Mouse (Mus musculus) heart, adult 2 months (tissue): ENCODE measurements around the gene Rsph14. TPM values are rescaled to one million over a fixed set of nuclear protein-coding genes. Genes with fewer than 3 reads are reported as not detected.

Experiments used
- DNase-seq, 2 experiments: peaks; one replicate each; pipeline ENCODE4 v3.0.0; 2021
- H3K27ac ChIP-seq: fragments of 200-600 bp; 2 replicates; pipeline ENCODE4 v1.8.1; 2022
- H3K27me3 ChIP-seq: fragments of 200-500 bp; 2 replicates; pipeline ENCODE4 v1.6.1; 2012; ENCODE audit warnings: mild to moderate bottlenecking, low read length, inconsistent platforms, mixed read lengths; ENCODE audit not compliant: control insufficient read depth, insufficient read depth
- H3K36me3 ChIP-seq: fragments of 200-500 bp; 2 replicates; pipeline ENCODE4 v1.6.1; 2012; ENCODE audit warnings: low read length, inconsistent platforms; ENCODE audit not compliant: control insufficient read depth, insufficient read depth
- H3K4me1 ChIP-seq: fragments of 200-500 bp; 2 replicates; pipeline ENCODE4 v1.6.1; 2011; ENCODE audit warnings: low read length; ENCODE audit not compliant: control insufficient read depth, insufficient read depth
- H3K4me3 ChIP-seq: fragments of 200-600 bp; 2 replicates; pipeline ENCODE4 v1.8.1; 2022
- H3K79me2 ChIP-seq: fragments of 200-500 bp; replicated peaks from 2 replicates; pipeline ENCODE4 v1.6.1; 2012; ENCODE audit warnings: mild to moderate bottlenecking, inconsistent platforms, low read length, moderate library complexity, mixed read lengths; ENCODE audit not compliant: control insufficient read depth, insufficient read depth
- H3K9ac ChIP-seq: fragments of 200-500 bp; 2 replicates; pipeline ENCODE4 v1.6.1; 2012; ENCODE audit warnings: low read depth, mild to moderate bottlenecking, control low read depth, inconsistent platforms, low read length, mixed read lengths
- CTCF ChIP-seq: fragments of 200-600 bp; IDR thresholded peaks from 2 replicates; pipeline ENCODE4 v1.8.1; 2022; ENCODE audit warnings: antibody characterized with exemption, mild to moderate bottlenecking, moderate library complexity
- EP300 ChIP-seq: fragments of 200-500 bp; IDR thresholded peaks from 2 replicates; pipeline ENCODE4 v1.6.1; 2011; ENCODE audit warnings: low read depth, low read length, control low read depth; ENCODE audit not compliant: insufficient read depth
- POLR2A ChIP-seq: fragments of 200-500 bp; IDR thresholded peaks from 2 replicates; pipeline ENCODE4 v1.6.1; 2011; ENCODE audit warnings: mild to moderate bottlenecking, low read depth, low read length, control low read depth; ENCODE audit not compliant: insufficient read depth
- WGBS: fragments of 180-500 bp; shearing (Covaris S2); methylation state at CpG from one replicate; pipeline ENCODE4 v1.1.7; 2018; 5-methylcytosine and 5-hydroxymethylcytosine counted together
- intact Hi-C: fragments of 180-260 bp; cut with DNase I; formaldehyde crosslinking; loops from one replicate; pipeline ENCODE4 v1.15.1; 2025
- polyA plus RNA-seq: library from polyadenylated mRNA; depleted of rRNA; stranded (reverse); fragments of >200 nt; gene quantifications from 2 replicates; pipeline ENCODE4 v1.2.3, GENCODE M21; 2012
- total RNA-seq, 2 experiments: library from RNA; stranded (reverse); gene quantifications; 2 replicates each; pipeline ENCODE4 v1.2.3; 2021

Rsph14 gene
- total and polyA plus RNA-seq, 3 experiments: 0.86 TPM; not detected in 2

GRCm38 (mm10) chr10:75031345-75032114 is 856 bp downstream of the Rsph14 start:
- no peak for DNase-seq
- Histone ChIP-seq H3K9ac (no peak overlapping the region), H3K27ac (no peak overlapping the region), H3K4me3 (no peak overlapping the region), H3K27me3 (no peaks in the 10 kb centered on the region; the same call in 1 of the 2 replicates), H3K36me3 (no peaks in the 10 kb centered on the region), H3K79me2 (no peaks in the 10 kb centered on the region), H3K4me1 (no peaks in the 10 kb centered on the region)
- TF ChIP-seq CTCF: no peak
- no peak for TF ChIP-seq POLR2A
- TF ChIP-seq EP300: no peak
- 54% methylated on average over 5 of the region's 5 CpGs for WGBS
- intact Hi-C loops: no loop called here

- H3K27ac ChIP-seq: no peak overlapping the region
- H3K36me3 ChIP-seq: no peaks in the 10 kb centered on the region
- H3K27me3 ChIP-seq: no peaks in the 10 kb centered on the region; the same call in 1 of the 2 replicates
- no peaks in the 10 kb centered on the region for H3K4me1 ChIP-seq
- no peak overlapping the region for H3K4me3 ChIP-seq
- 62% methylated on average over 3 of the region's 3 CpGs for WGBS
- TF ChIP-seq EP300 (no peak), CTCF (no peak), POLR2A (no peak)
- no peaks in the 10 kb centered on the region for H3K79me2 ChIP-seq
- no peak overlapping the region for H3K9ac ChIP-seq
- intact Hi-C loops: no loop called here
- no peak for DNase-seq
Observed at GRCm38 (mm10) chr10:75030234-75030633, 2.2 kb downstream of the Rsph14 start.

GRCm38 (mm10) chr10:75029677-75030076 is 2.7 kb downstream of the Rsph14 start:
- DNase-seq: no peak
- no peak overlapping the region for H3K9ac ChIP-seq
- TF ChIP-seq CTCF: no peak
- TF ChIP-seq EP300: no peak
- TF ChIP-seq POLR2A: no peak
- H3K27me3 ChIP-seq: no peaks in the 10 kb centered on the region; the same call in 1 of the 2 replicates
- no peaks in the 10 kb centered on the region for H3K36me3 ChIP-seq
- intact Hi-C loops: no loop called here
- H3K4me1 ChIP-seq: no peaks in the 10 kb centered on the region
- no peak overlapping the region for H3K27ac ChIP-seq
- WGBS: 90% methylated on average over 3 of the region's 3 CpGs
- no peak overlapping the region for H3K4me3 ChIP-seq
- no peaks in the 10 kb centered on the region for H3K79me2 ChIP-seq

GRCm38 (mm10) chr10:75028743-75029142 is 3.6 kb downstream of the Rsph14 start:
- intact Hi-C loops: no loop called here
- H3K36me3 ChIP-seq: no peaks in the 10 kb centered on the region
- H3K9ac ChIP-seq: no peak overlapping the region
- DNase-seq: no peak
- H3K4me3 ChIP-seq: no peak overlapping the region
- no peaks in the 10 kb centered on the region for H3K27me3 ChIP-seq
- H3K79me2 ChIP-seq: no peaks in the 10 kb centered on the region
- 60% methylated on average over 8 of the region's 8 CpGs for WGBS
- no peak for TF ChIP-seq POLR2A
- TF ChIP-seq EP300: no peak
- TF ChIP-seq CTCF: no peak
- H3K27ac ChIP-seq: no peak overlapping the region
- no peaks in the 10 kb centered on the region for H3K4me1 ChIP-seq

- Histone ChIP-seq H3K4me1 (no peaks in the 10 kb centered on the region), H3K9ac (no peak overlapping the region), H3K79me2 (no peaks in the 10 kb centered on the region), H3K27me3 (peaks cover 2% of the 10 kb centered on the region; the same call in 1 of the 2 replicates), H3K27ac (no peak overlapping the region), H3K36me3 (no peaks in the 10 kb centered on the region), H3K4me3 (no peak overlapping the region)
- no peak for DNase-seq
- TF ChIP-seq EP300 (no peak), CTCF (no peak), POLR2A (no peak)
- 68% methylated on average over 8 of the region's 8 CpGs for WGBS
- intact Hi-C loops: no loop called here
Observed at GRCm38 (mm10) chr10:75026491-75026890, 5.9 kb downstream of the Rsph14 start.

GRCm38 (mm10) chr10:75021138-75021537 is 11.2 kb downstream of the Rsph14 start:
- intact Hi-C loops: loop anchor here (2.0 to 5.0 kb wide), 2 partner anchors 84 to 99 kb away; no protein-coding TSS in a partner anchor
- Histone ChIP-seq H3K79me2 (no peaks in the 10 kb centered on the region), H3K4me3 (no peak overlapping the region), H3K27ac (no peak overlapping the region), H3K4me1 (no peaks in the 10 kb centered on the region), H3K9ac (no peak overlapping the region), H3K36me3 (no peaks in the 10 kb centered on the region), H3K27me3 (peaks cover 4% of the 10 kb centered on the region; the same call in 1 of the 2 replicates)
- WGBS: 12% methylated on average over 6 of the region's 6 CpGs
- DNase-seq: peak; percentile 31 to 71
- TF ChIP-seq EP300: no peak
- TF ChIP-seq CTCF: peak; percentile 89
- no peak for TF ChIP-seq POLR2A
